Mouse (Mus musculus) hindbrain, embryonic 11.5 days (tissue): ENCODE data around the gene Nadk2. TPM values are rescaled to one million over a fixed set of nuclear protein-coding genes. Genes with fewer than 3 reads are reported as not detected.

ENCODE experiments used
- ATAC-seq: fragments of 200-750 bp; cut with Nextera tagmentation; 2 replicates; pipeline ENCODE4 v1.8.0; 2017; ENCODE audit warnings: mild to moderate bottlenecking, moderate TSS enrichment, moderate library complexity; ENCODE audit not compliant: low FRiP score
- DNase-seq: peaks from one replicate; pipeline ENCODE4 v3.0.0-alpha.2; 2015; ENCODE audit warnings: low spot score
- H3K27ac ChIP-seq: fragments of 300-500 bp; sonication (generic); 2 replicates; pipeline ENCODE4 v1.5.1; 2014; ENCODE audit warnings: mild to moderate bottlenecking, low read depth, low read length
- H3K27me3 ChIP-seq: fragments of 300-500 bp; sonication (generic); 2 replicates; pipeline ENCODE4 v1.6.1; 2014; ENCODE audit warnings: mild to moderate bottlenecking, low read length, moderate library complexity, mixed read lengths; ENCODE audit not compliant: control insufficient read depth, insufficient read depth
- H3K36me3 ChIP-seq: fragments of 300-500 bp; sonication (generic); 2 replicates; pipeline ENCODE4 v1.6.1; 2014; ENCODE audit warnings: mild to moderate bottlenecking, low read length, moderate library complexity, mixed read lengths; ENCODE audit not compliant: control insufficient read depth, insufficient read depth
- H3K4me1 ChIP-seq: fragments of 300-500 bp; sonication (generic); replicated peaks from 2 replicates; pipeline ENCODE4 v1.6.1; 2014; ENCODE audit warnings: low read length, mixed read lengths; ENCODE audit not compliant: control insufficient read depth, insufficient read depth
- H3K4me2 ChIP-seq: fragments of 300-500 bp; sonication (generic); replicated peaks from 2 replicates; pipeline ENCODE4 v1.6.1; 2014; ENCODE audit warnings: mild to moderate bottlenecking, low read depth, low read length
- H3K4me3 ChIP-seq: fragments of 300-500 bp; sonication (generic); 2 replicates; pipeline ENCODE4 v1.5.1; 2014; ENCODE audit warnings: low read depth, low read length
- H3K9ac ChIP-seq: fragments of 300-500 bp; sonication (generic); 2 replicates; pipeline ENCODE4 v1.6.1; 2014; ENCODE audit warnings: low read depth, low read length
- H3K9me3 ChIP-seq: fragments of 300-500 bp; sonication (generic); 2 replicates; pipeline ENCODE4 v1.6.1; 2016; ENCODE audit warnings: low read length; ENCODE audit not compliant: control insufficient read depth
- WGBS: fragments of 180-500 bp; shearing (Covaris S2); extraction: QIAGEN DNeasy Blood & Tissue Kit; methylation state at CpG from one replicate; pipeline ENCODE4 v1.1.7; 2014; 5-methylcytosine and 5-hydroxymethylcytosine counted together
- polyA plus RNA-seq: library from polyadenylated mRNA; unstranded; fragments of >200 nt; fragmentation: Nextera tagmentation; extraction: Ambion mirVana; gene quantifications from 2 replicates; pipeline ENCODE4 v1.2.1, GENCODE M21; 2014

Gene Nadk2
- polyA plus RNA-seq, 1 experiment from 2014 or later, result 32.9 TPM

DNA sequence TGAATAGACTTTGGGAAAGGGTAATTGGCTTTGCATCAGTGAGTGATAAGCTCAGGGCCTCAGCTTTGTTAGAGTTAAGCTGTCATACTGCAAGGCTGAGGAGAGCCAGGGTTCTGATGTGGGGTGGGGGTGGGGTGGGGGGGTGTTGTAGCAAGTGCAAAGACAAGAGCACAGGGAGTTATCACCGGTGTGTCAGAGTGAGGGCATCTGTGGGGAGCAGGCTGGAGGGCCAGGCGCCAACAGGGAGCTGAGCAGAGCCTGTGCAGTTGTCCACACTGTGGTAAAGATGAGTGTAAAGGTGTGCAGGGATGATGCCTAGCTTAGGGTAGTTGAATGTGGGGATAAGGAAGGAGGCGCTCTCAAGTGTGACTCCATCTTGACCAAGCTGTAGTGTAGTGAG lies 10.2 kb downstream of the Nadk2 start:
- Histone ChIP-seq H3K4me1 (no peaks in the 10 kb centered on the region), H3K4me3 (no peak overlapping the region), H3K27me3 (no peaks in the 10 kb centered on the region), H3K9me3 (no peaks in the 10 kb centered on the region), H3K36me3 (no peaks in the 10 kb centered on the region), H3K9ac (no peak overlapping the region), H3K27ac (no peak overlapping the region), H3K4me2 (no peak overlapping the region)
- DNase-seq (no peak), ATAC-seq (no peak)
- WGBS, result 76% methylated on average over 3 of the region's 3 CpGs

DNA sequence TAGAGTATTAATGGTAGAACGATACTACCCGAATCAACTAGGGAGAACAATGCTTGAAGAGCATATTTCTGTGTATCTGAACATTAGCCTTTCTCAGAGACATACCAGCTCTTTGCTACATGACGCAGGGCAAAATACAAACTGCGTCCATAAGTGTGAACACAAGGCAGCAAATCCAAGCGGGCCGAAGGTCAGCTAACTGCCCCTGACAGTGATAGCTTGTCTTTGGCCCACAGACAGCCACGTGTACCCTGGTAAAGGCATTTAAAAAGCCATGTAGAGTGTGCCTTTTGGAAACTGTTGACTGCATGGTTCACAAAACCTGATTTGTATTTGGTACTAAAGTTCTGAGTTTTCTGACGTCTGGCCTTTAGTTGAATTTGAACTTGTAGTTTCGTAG lies 11.7 kb downstream of the Nadk2 start:
- DNase-seq, result no peak
- Histone ChIP-seq H3K27ac (no peak overlapping the region), H3K4me3 (no peak overlapping the region), H3K27me3 (no peaks in the 10 kb centered on the region), H3K4me2 (no peak overlapping the region), H3K36me3 (no peaks in the 10 kb centered on the region), H3K4me1 (no peaks in the 10 kb centered on the region), H3K9ac (no peak overlapping the region), H3K9me3 (no peaks in the 10 kb centered on the region)
- ATAC-seq, result no peak
- 91% methylated on average over 9 of the region's 9 CpGs for WGBS

DNA sequence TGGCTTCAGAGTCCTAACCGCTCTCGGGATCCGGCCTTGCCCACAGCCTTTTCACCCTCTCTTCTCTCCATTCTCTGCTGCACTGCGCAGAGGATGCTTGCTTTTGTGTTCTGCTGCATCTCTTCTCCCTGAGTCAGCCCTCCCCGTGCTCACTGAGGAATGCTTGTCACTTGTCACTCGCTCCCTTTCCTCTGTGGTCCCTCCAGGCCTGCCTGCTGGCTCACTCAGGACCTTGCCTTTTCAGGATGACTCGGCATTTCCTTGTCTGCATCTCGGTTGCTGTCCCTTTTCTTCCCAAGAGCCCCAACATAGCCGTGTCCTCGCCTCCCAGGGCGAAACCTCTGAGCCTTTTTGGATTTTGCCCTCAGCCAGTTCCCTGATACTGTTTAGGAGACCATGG lies 15.8 kb downstream of the Nadk2 start:
- H3K36me3 ChIP-seq, result no peaks in the 10 kb centered on the region
- no peaks in the 10 kb centered on the region for H3K4me1 ChIP-seq
- H3K4me2 ChIP-seq, result no peak overlapping the region
- H3K9ac ChIP-seq, result no peak overlapping the region
- H3K27me3 ChIP-seq, result no peaks in the 10 kb centered on the region
- peak; percentile 33 for DNase-seq
- H3K27ac ChIP-seq, result no peak overlapping the region
- no peaks in the 10 kb centered on the region for H3K9me3 ChIP-seq
- WGBS, result 45% methylated on average over 11 of the region's 11 CpGs
- peak; percentile 27 for ATAC-seq
- no peak overlapping the region for H3K4me3 ChIP-seq

DNA sequence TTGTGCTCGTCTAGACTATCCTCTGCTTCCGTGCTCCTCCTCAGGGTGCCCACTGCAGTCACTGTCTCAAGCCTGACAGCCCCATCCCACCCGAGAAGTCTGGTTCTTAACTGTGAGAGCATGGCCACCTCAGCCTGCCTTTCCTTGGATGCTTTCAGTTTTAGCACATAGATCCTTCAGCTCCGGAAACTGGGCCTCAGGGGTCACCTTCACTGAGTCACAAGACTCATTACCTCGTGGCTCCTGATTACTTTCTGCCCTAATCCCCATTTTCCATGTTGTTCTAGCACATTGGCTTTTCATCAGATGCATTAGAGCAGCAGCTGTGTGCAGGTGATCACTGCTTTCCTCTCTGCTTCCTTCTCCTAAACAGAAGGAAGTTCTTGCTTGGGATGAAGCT lies 16.4 kb downstream of the Nadk2 start:
- Histone ChIP-seq H3K9me3 (no peaks in the 10 kb centered on the region), H3K36me3 (no peaks in the 10 kb centered on the region), H3K27ac (no peak overlapping the region), H3K4me1 (no peaks in the 10 kb centered on the region), H3K9ac (no peak overlapping the region), H3K4me3 (no peak overlapping the region), H3K4me2 (no peak overlapping the region), H3K27me3 (no peaks in the 10 kb centered on the region)
- ATAC-seq (no peak), DNase-seq (no peak)
- 85% methylated on average over 5 of the region's 5 CpGs for WGBS

DNA sequence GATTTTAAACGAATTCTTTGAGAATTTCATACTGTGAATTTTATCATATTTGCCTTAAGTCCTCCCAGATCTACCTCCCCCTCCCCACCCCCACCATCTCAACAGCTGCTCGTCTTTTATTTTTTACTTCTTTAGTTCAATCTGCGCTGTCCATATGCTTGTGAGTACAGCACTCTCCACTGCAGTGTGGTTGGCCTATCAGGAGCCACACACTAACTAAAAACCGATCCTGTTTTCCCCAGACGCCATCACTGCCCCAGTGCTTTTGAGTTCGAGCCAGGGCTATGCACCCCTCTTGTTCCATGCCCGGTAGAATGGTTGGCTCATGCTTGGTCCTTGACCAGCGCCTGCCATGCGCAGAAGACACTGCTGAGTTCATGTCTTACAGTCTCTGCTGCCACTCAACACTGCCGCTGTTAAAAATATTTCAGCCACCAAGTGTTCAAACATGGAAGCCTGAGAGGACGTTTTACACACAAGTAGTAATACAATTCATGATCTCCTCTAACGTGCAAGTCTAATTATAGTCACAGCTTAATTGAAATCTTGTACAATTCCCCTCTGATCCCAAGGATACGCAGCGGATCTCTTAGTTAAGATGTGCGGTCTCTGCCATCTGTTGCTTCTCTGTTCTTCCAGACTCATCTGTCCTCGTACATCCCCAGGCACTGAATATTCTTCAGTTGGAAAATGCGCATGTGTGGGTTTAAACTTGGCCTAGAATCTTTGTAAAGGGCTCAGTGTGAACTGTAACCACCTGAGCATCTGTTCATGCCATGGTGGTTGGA lies 17.0 kb downstream of the Nadk2 start:
- 86% methylated on average over 17 of the region's 17 CpGs for WGBS
- Histone ChIP-seq H3K4me1 (no peaks in the 10 kb centered on the region), H3K9ac (no peak overlapping the region), H3K9me3 (no peaks in the 10 kb centered on the region), H3K27ac (no peak overlapping the region), H3K4me3 (no peak overlapping the region), H3K27me3 (no peaks in the 10 kb centered on the region), H3K4me2 (no peak overlapping the region), H3K36me3 (no peaks in the 10 kb centered on the region)
- ATAC-seq (no peak), DNase-seq (no peak)

DNA sequence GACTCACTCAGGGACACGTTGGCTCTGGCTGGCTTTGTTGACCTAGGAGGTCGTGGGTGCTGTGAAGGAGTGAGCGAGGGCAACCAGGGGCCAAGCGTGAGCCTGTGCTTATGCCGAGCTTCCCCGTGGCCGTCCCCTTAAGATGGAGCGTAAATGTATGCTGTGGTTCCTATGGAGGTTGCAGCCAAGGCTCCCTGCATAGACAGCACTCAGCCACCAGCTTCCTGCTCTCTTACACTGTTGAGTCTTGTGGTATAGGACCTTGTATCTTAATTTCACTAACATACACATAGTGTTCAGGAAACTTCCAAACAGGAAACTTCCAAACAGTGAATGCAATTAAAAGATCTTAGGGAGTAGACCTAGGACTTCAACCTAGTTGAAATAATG lies 17.6 kb downstream of the Nadk2 start:
- no peaks in the 10 kb centered on the region for H3K9me3 ChIP-seq
- no peak for ATAC-seq
- H3K36me3 ChIP-seq, result no peaks in the 10 kb centered on the region
- no peaks in the 10 kb centered on the region for H3K27me3 ChIP-seq
- H3K4me3 ChIP-seq, result no peak overlapping the region
- 52% methylated on average over 8 of the region's 8 CpGs for WGBS
- H3K27ac ChIP-seq, result no peak overlapping the region
- DNase-seq, result no peak
- no peak overlapping the region for H3K4me2 ChIP-seq
- no peak overlapping the region for H3K9ac ChIP-seq
- H3K4me1 ChIP-seq, result no peaks in the 10 kb centered on the region

DNA sequence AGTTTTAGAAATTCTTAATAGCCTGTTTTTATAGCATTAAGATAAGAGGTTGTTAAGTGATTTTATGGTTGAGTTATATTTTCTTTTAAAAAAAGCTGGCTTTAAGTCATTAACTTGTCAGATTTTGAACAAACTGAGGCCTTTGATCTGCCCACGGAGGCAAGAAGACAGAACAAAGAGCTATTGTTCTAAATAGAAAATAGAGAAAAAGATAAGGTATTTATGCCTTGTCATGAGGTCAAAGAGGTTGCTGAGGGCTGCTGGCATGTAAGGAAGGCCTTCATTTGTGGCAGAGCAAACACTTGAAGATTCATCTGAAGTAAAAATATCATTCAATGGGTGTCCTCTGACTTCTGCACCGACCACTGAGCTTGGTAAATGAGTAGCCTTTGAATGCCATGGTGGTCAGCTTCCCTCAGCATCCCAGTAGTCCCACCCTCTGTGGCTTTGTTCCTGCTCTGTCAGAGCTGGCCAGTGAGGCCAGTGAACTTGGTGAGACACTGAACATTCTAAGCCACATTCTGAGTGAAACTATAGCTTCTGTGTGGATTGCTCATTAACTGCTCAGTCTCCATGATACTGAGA lies 18.2 kb downstream of the Nadk2 start:
- ATAC-seq (no peak), DNase-seq (no peak)
- Histone ChIP-seq H3K27me3 (no peaks in the 10 kb centered on the region), H3K4me2 (no peak overlapping the region), H3K4me1 (no peaks in the 10 kb centered on the region), H3K9me3 (no peaks in the 10 kb centered on the region), H3K4me3 (no peak overlapping the region), H3K9ac (no peak overlapping the region), H3K27ac (no peak overlapping the region), H3K36me3 (no peaks in the 10 kb centered on the region)
- WGBS, result 12% methylated on average over 2 of the region's 2 CpGs

DNA sequence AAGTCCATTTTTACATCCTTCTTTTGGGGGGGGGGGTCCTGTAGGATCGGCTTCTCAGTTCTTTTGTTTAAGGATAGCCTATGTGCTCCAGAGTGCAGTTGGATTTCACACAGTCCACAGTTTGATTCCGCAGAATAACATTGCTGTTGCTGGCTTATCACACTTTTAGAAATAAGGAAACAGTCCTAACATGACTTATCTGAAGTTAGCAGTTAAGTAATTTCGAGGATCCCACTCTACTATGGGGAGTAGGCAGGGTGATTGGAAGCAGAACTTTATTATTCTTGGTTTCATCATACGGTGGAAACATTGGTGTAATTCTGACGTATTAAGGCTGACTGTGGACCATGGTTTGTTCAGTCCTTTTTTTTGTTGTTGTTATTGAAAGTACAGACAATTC lies 19.6 kb downstream of the Nadk2 start:
- Histone ChIP-seq H3K9me3 (no peaks in the 10 kb centered on the region), H3K4me3 (no peak overlapping the region), H3K36me3 (no peaks in the 10 kb centered on the region), H3K4me2 (no peak overlapping the region), H3K4me1 (no peaks in the 10 kb centered on the region), H3K27me3 (no peaks in the 10 kb centered on the region), H3K9ac (no peak overlapping the region), H3K27ac (no peak overlapping the region)
- ATAC-seq (no peak), DNase-seq (no peak)
- WGBS, result 95% methylated on average over 5 of the region's 5 CpGs
